Comparison of ENCODE assay signal across 28 mouse cellular contexts in genomic region chr14:96174546-96174945, GRCm38 (mm10).
"Had no signal": no experiment of that assay in that cellular context is flagged by ENCODE, and none has a peak within 500 bp of the region (broad histone marks: within the 10 kb centered on the region; RNA-seq: fewer than 3 reads in every experiment).

No protein-coding gene starts in this region.

- H3K27me3 ChIP-seq: embryonic facial prominence, embryonic 12.5 days; embryonic facial prominence, embryonic 13.5 days; embryonic facial prominence, embryonic 15.5 days; forebrain, embryonic 12.5 days; forebrain, embryonic 13.5 days; forebrain, embryonic 15.5 days had no signal

- H3K27ac ChIP-seq: embryonic facial prominence, embryonic 10.5 days; embryonic facial prominence, embryonic 12.5 days; embryonic facial prominence, embryonic 13.5 days; embryonic facial prominence, embryonic 15.5 days; forebrain, embryonic 10.5 days; forebrain, embryonic 12.5 days; forebrain, embryonic 13.5 days; forebrain, embryonic 15.5 days; gastrocnemius, adult 2 months; heart, adult 2 months had no signal

- H3K36me3 ChIP-seq: embryonic facial prominence, embryonic 10.5 days; embryonic facial prominence, embryonic 12.5 days; embryonic facial prominence, embryonic 13.5 days; embryonic facial prominence, embryonic 15.5 days; forebrain, embryonic 10.5 days; forebrain, embryonic 12.5 days; forebrain, embryonic 15.5 days had no signal

- H3K9me3 ChIP-seq: embryonic facial prominence, embryonic 10.5 days; embryonic facial prominence, embryonic 12.5 days; embryonic facial prominence, embryonic 13.5 days; embryonic facial prominence, embryonic 15.5 days; forebrain, embryonic 10.5 days; forebrain, embryonic 12.5 days; forebrain, embryonic 13.5 days; forebrain, embryonic 15.5 days had no signal

- H3K4me3 ChIP-seq: embryonic facial prominence, embryonic 10.5 days; embryonic facial prominence, embryonic 12.5 days; embryonic facial prominence, embryonic 13.5 days; embryonic facial prominence, embryonic 15.5 days; erythroblast, embryonic 14.5 days; forebrain, embryonic 10.5 days; forebrain, embryonic 12.5 days; forebrain, embryonic 13.5 days; forebrain, embryonic 15.5 days; gastrocnemius, adult 2 months; heart, adult 2 months had no signal

- H3K4me2 ChIP-seq: embryonic facial prominence, embryonic 12.5 days; embryonic facial prominence, embryonic 13.5 days; embryonic facial prominence, embryonic 15.5 days; forebrain, embryonic 12.5 days; forebrain, embryonic 13.5 days; forebrain, embryonic 15.5 days had no signal

- DNase-seq: cerebellum, adult 8-10 months; cerebellum, adult 9-10 months; cerebellum, adult 9-11 months; cerebellum, postnatal 10 days; cerebellum, postnatal 14 days; cerebellum, postnatal 25 days; cerebellum, postnatal 36 days; embryo, embryonic 11 days; forebrain, postnatal 0 days; gastrocnemius, adult 2 months; gastrocnemius, postnatal 10 days; gastrocnemius, postnatal 14 days; gastrocnemius, postnatal 25 days; gastrocnemius, postnatal 36 days; heart, adult 11 months; heart, adult 18-20 months; heart, adult 2 months had no signal

- H3K4me1 ChIP-seq: embryonic facial prominence, embryonic 10.5 days; embryonic facial prominence, embryonic 12.5 days; embryonic facial prominence, embryonic 13.5 days; embryonic facial prominence, embryonic 15.5 days; forebrain, embryonic 10.5 days; forebrain, embryonic 12.5 days; forebrain, embryonic 13.5 days; forebrain, embryonic 15.5 days had no signal

- ATAC-seq: forebrain, embryonic 13.5 days; forebrain, embryonic 14.5 days; forebrain, embryonic 15.5 days; forebrain, embryonic 16.5 days; forebrain, postnatal 0 days had no signal

- H3K9ac ChIP-seq: embryonic facial prominence, embryonic 12.5 days; embryonic facial prominence, embryonic 13.5 days; embryonic facial prominence, embryonic 15.5 days; forebrain, embryonic 12.5 days; forebrain, embryonic 13.5 days; forebrain, embryonic 15.5 days; forebrain, postnatal 0 days had no signal
